In the genomic region with DNA sequence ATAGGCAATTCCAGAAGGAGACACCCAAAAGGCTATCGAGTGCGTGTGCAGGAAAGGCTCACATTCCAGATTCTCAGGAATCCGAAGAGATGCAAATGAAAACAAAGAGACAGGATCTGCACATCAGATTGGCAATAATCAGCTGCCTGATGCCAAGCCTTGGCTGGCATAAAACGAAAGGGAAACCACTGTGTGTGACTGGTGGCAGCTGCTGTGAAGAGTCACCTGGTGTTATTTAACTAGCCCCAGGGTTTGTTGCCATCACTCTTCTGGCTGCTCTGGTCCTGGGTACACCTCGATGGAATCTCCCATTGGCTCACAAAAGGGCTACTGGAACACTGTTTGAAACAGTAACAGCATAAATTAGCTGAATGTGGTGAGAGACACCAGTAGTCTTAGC, we compare ENCODE assay signal across 22 mouse cellular contexts. TPM values are rescaled to one million over a fixed set of nuclear protein-coding genes. Genes with fewer than 3 reads are reported as not detected.
A peak's percentile ranks its signal among the peaks of the same experiment; 100 is the strongest.
DNase-seq lines count a peak whose midpoint lies in the region; ATAC-seq and TF ChIP-seq lines count a peak whose summit lies in the region.
"Had no signal": no experiment of that assay in that cellular context is flagged by ENCODE, and none has a peak within 500 bp of the region (broad histone marks: within the 10 kb centered on the region; RNA-seq: fewer than 3 reads in every experiment).

No protein-coding gene starts in this region.

- no peaks in the 10 kb centered on the region for H3K9me3 ChIP-seq in liver, embryonic 11.5 days (ENCODE audit: control insufficient read depth, low read length)
- H3K9me3 ChIP-seq in liver, embryonic 12.5 days (replicated peaks), result no peaks in the 10 kb centered on the region
- H3K9me3 ChIP-seq: forebrain, embryonic 15.5 days; hindbrain, embryonic 10.5 days; limb, embryonic 15.5 days; midbrain, embryonic 13.5 days had no signal

- peak overlapping the region; percentile 89 for H3K27ac ChIP-seq in liver, embryonic 11.5 days (ENCODE audit: low read depth, low read length)
- peak overlapping the region; percentile 91 for H3K27ac ChIP-seq in liver, embryonic 12.5 days
- H3K27ac ChIP-seq: forebrain, embryonic 15.5 days; hindbrain, embryonic 10.5 days; hindbrain, postnatal 0 days; layer of hippocampus, adult 2 months; limb, embryonic 15.5 days; midbrain, embryonic 13.5 days had no signal

- no peaks in the 10 kb centered on the region for H3K36me3 ChIP-seq in liver, embryonic 11.5 days (ENCODE audit: control insufficient read depth, insufficient read depth, low read length)
- no peaks in the 10 kb centered on the region for H3K36me3 ChIP-seq in liver, embryonic 12.5 days
- H3K36me3 ChIP-seq: forebrain, embryonic 15.5 days; hindbrain, embryonic 10.5 days; limb, embryonic 15.5 days; midbrain, embryonic 13.5 days had no signal

- peak overlapping the region; percentile 45 for H3K4me2 ChIP-seq in liver, embryonic 11.5 days
- H3K4me2 ChIP-seq in liver, embryonic 12.5 days, result peak overlapping the region; percentile 55
- H3K4me2 ChIP-seq: forebrain, embryonic 15.5 days; limb, embryonic 15.5 days; midbrain, embryonic 13.5 days had no signal

- DNase-seq in liver, embryonic 11.5 days (ENCODE audit: low spot score), result no peak
- no peak for DNase-seq in liver
- DNase-seq in brain, embryonic 14.5 days (ENCODE audit: low read depth), result peak; percentile 31
- no peak for DNase-seq in cerebellum, postnatal 36 days
- no peak for DNase-seq in retina, postnatal 1 day
- DNase-seq in testis, postnatal 10 days (ENCODE audit: low spot score), result no peak
- DNase-seq: adrenal gland, adult 8-10 months; cerebellum, adult 18-20 months; cerebellum, postnatal 25 days; gastrocnemius, postnatal 25 days; kidney, adult 11 months; kidney, postnatal 10 days had no signal

- WGBS in liver, embryonic 11.5 days, result 48% methylated on average over 5 of the region's 5 CpGs
- WGBS in liver, embryonic 12.5 days (ENCODE audit: insufficient replicate concordance), result 42% methylated on average over 5 of the region's 5 CpGs

- H3K27me3 ChIP-seq in liver, embryonic 11.5 days (replicated peaks; ENCODE audit: control insufficient read depth, insufficient read depth, low read length), result no peaks in the 10 kb centered on the region
- H3K27me3 ChIP-seq in liver, embryonic 12.5 days (replicated peaks), result no peaks in the 10 kb centered on the region
- H3K27me3 ChIP-seq: forebrain, embryonic 15.5 days; limb, embryonic 15.5 days; midbrain, embryonic 13.5 days had no signal

- TF ChIP-seq CTCF in brain, embryonic 14.5 days (IDR thresholded peaks at IDR 0.05; ENCODE audit: borderline replicate concordance, extremely low read depth, insufficient read depth, insufficient read length), result no peak

- peak; percentile 30 for ATAC-seq in liver, embryonic 11.5 days (replicated peaks; ENCODE audit: low FRiP score)
- peak; percentile 26; the same call in 1 of the 2 replicates for ATAC-seq in liver, embryonic 12.5 days
- ATAC-seq in megakaryocyte-erythroid progenitor cell, adult 5-6 weeks (replicated peaks; ENCODE audit: low FRiP score, low TSS enrichment, poor library complexity, severe bottlenecking), result peak; percentile 61
- ATAC-seq: forebrain, embryonic 15.5 days; hindbrain, postnatal 0 days; lung, postnatal 0 days; midbrain, embryonic 13.5 days; Patski had no signal

- H3K9ac ChIP-seq in liver, embryonic 11.5 days (ENCODE audit: low read depth, low read length), result peak overlapping the region; percentile 38; the same call in 1 of the 2 replicates
- H3K9ac ChIP-seq in liver, embryonic 12.5 days, result peak overlapping the region; percentile 46; the same call in 1 of the 2 replicates
- H3K9ac ChIP-seq: forebrain, embryonic 15.5 days; limb, embryonic 15.5 days; midbrain, embryonic 13.5 days had no signal

- no peak overlapping the region for H3K4me3 ChIP-seq in liver, embryonic 11.5 days (ENCODE audit: low read depth, low read length)
- H3K4me3 ChIP-seq in liver, embryonic 12.5 days, result no peak overlapping the region
- H3K4me3 ChIP-seq: forebrain, embryonic 15.5 days; hindbrain, embryonic 10.5 days; layer of hippocampus, adult 2 months; limb, embryonic 15.5 days; midbrain, embryonic 13.5 days had no signal

- H3K4me1 ChIP-seq in liver, embryonic 11.5 days (replicated peaks; ENCODE audit: control insufficient read depth, insufficient read depth, low read length), result peaks cover 4% of the 10 kb centered on the region
- H3K4me1 ChIP-seq in liver, embryonic 12.5 days, result peaks cover 74% of the 10 kb centered on the region
- H3K4me1 ChIP-seq: hindbrain, embryonic 10.5 days; limb, embryonic 15.5 days; midbrain, embryonic 13.5 days had no signal

- no peak for TF ChIP-seq POLR2A in brain, embryonic 14.5 days (IDR thresholded peaks at IDR 0.05; ENCODE audit: borderline replicate concordance, extremely low read depth, insufficient read depth, insufficient read length, poor library complexity, severe bottlenecking)

RNA-seq across cellular contexts. Expression of a gene that starts 11.0 kb away (rescaled TPM):
- 475 and 501 TPM in 2 replicates for polyA plus RNA-seq in liver, embryonic 11.5 days (2014; fragmentation: Nextera tagmentation; extraction: Ambion mirVana)
- 329 and 348 TPM in 2 replicates for polyA plus RNA-seq in brain, embryonic 14.5 days (2012; rRNA removed)
- 321 and 340 TPM in 2 replicates for polyA plus RNA-seq in liver, embryonic 12.5 days (2016; fragmentation: Nextera tagmentation; extraction: Ambion mirVana)
- total RNA-seq in megakaryocyte-erythroid progenitor cell, adult 5-6 weeks (2014; fragmentation: Nextera tagmentation), result 299 and 321 TPM in 2 replicates
- total RNA-seq in megakaryocyte-erythroid progenitor cell, adult 5-6 weeks (2017), result 584 TPM in 2 replicates

RNA-seq across cellular contexts. Expression of a gene that starts 52.1 kb away (rescaled TPM):
- 17.2 and 19.0 TPM in 2 replicates for polyA plus RNA-seq in liver, embryonic 11.5 days (2014; fragmentation: Nextera tagmentation; extraction: Ambion mirVana)
- polyA plus RNA-seq in brain, embryonic 14.5 days (2012; rRNA removed), result 55.4 and 75.3 TPM in 2 replicates
- 13.8 and 14.9 TPM in 2 replicates for polyA plus RNA-seq in liver, embryonic 12.5 days (2016; fragmentation: Nextera tagmentation; extraction: Ambion mirVana)
- total RNA-seq in megakaryocyte-erythroid progenitor cell, adult 5-6 weeks (2014; fragmentation: Nextera tagmentation), result 11.0 and 13.3 TPM in 2 replicates
- 18.9 and 20.3 TPM in 2 replicates for total RNA-seq in megakaryocyte-erythroid progenitor cell, adult 5-6 weeks (2017)
